Mouse (Mus musculus): ENCODE measurements around the gene Tmigd3. TPM values are rescaled to one million over a fixed set of nuclear protein-coding genes. Genes with fewer than 3 reads are reported as not detected.

Tmigd3 gene
- polyA plus RNA-seq, 1 experiment, result 1.1 TPM

GRCm38 (mm10) chr3:105831584-105831983, 39.1 kb upstream of the Tmigd3 start:
- Histone ChIP-seq H3K27me3 (ENCODE audit: control insufficient read depth, insufficient read depth, low read length) (no peaks in the 10 kb centered on the region), H3K4me3 (ENCODE audit: control insufficient read depth, insufficient read depth, low read length) (no peak overlapping the region), H3K4me1 (replicated peaks; ENCODE audit: control insufficient read depth, insufficient read depth, low read length) (peaks cover 2% of the 10 kb centered on the region; the same call in 1 of the 2 replicates), H3K36me3 (ENCODE audit: control insufficient read depth, insufficient read depth, low read length) (no peaks in the 10 kb centered on the region), H3K27ac (ENCODE audit: control insufficient read depth, insufficient read depth, low read length) (no peak overlapping the region)
- 94% methylated on average over 3 of the region's 3 CpGs for WGBS
- DNase-seq, result no peak
- TF ChIP-seq POLR2A (IDR thresholded peaks at IDR 0.05; ENCODE audit: control insufficient read depth, extremely low read depth, insufficient read depth, low read length, poor library complexity) (no peak), CTCF (IDR thresholded peaks at IDR 0.05; ENCODE audit: borderline replicate concordance, control insufficient read depth, extremely low read depth, insufficient read depth, low read length, poor library complexity) (no peak)

DNA sequence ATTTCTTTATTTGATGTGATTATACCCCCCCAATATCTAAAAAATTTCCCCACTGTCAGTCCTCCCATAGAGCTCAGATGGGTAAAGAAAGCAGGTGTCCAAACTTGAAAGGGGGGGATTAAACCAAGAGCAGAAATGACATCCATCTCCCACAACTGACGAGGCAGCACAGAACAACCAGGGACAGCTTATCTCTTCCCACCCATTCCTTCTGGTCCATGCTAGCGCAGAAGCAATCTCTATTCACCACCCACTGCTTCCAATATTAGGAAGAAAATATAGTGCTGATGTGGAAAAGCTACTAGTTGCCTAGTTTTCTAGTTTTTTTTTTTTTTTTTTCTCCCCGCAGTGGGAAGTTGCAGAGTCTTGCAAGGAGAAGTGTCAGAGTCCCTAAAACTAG, 34.8 kb upstream of the Tmigd3 start:
- no peak for DNase-seq
- H3K27me3 ChIP-seq (ENCODE audit: control insufficient read depth, insufficient read depth, low read length), result no peaks in the 10 kb centered on the region
- no peak overlapping the region for H3K27ac ChIP-seq (ENCODE audit: control insufficient read depth, insufficient read depth, low read length)
- WGBS, result 83% methylated on average over 3 of the region's 3 CpGs
- peaks cover 4% of the 10 kb centered on the region; the same call in 1 of the 2 replicates for H3K4me1 ChIP-seq (replicated peaks; ENCODE audit: control insufficient read depth, insufficient read depth, low read length)
- no peak overlapping the region for H3K4me3 ChIP-seq (ENCODE audit: control insufficient read depth, insufficient read depth, low read length)
- H3K36me3 ChIP-seq (ENCODE audit: control insufficient read depth, insufficient read depth, low read length), result no peaks in the 10 kb centered on the region
- TF ChIP-seq POLR2A (IDR thresholded peaks at IDR 0.05; ENCODE audit: control insufficient read depth, extremely low read depth, insufficient read depth, low read length, poor library complexity) (no peak), CTCF (IDR thresholded peaks at IDR 0.05; ENCODE audit: borderline replicate concordance, control insufficient read depth, extremely low read depth, insufficient read depth, low read length, poor library complexity) (no peak)

DNA sequence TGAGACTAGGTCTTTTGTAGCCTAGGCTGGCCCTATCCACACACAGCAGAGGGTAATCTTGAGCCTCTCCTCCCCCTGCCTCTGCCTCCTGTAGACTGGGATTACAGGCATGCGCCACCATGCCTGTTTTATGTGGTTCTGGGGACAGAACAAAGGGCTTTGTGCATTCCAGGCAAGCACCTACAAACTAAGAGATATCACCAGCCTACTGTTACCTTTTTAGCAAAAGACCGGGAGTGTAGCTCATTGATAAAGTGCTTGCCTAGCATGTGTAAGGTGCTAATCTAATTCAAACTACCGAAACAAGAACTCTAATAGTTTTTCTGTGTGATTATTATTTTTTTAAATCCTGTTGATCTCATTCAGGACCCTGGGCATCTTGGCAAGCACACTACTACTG, 33.8 kb upstream of the Tmigd3 start:
- no peaks in the 10 kb centered on the region for H3K27me3 ChIP-seq (ENCODE audit: control insufficient read depth, insufficient read depth, low read length)
- no peak overlapping the region for H3K4me3 ChIP-seq (ENCODE audit: control insufficient read depth, insufficient read depth, low read length)
- DNase-seq, result no peak
- 68% methylated on average over 3 of the region's 3 CpGs for WGBS
- TF ChIP-seq POLR2A (IDR thresholded peaks at IDR 0.05; ENCODE audit: control insufficient read depth, extremely low read depth, insufficient read depth, low read length, poor library complexity) (no peak), CTCF (IDR thresholded peaks at IDR 0.05; ENCODE audit: borderline replicate concordance, control insufficient read depth, extremely low read depth, insufficient read depth, low read length, poor library complexity) (no peak)
- peaks cover 4% of the 10 kb centered on the region; the same call in 1 of the 2 replicates for H3K4me1 ChIP-seq (replicated peaks; ENCODE audit: control insufficient read depth, insufficient read depth, low read length)
- H3K27ac ChIP-seq (ENCODE audit: control insufficient read depth, insufficient read depth, low read length), result no peak overlapping the region
- H3K36me3 ChIP-seq (ENCODE audit: control insufficient read depth, insufficient read depth, low read length), result no peaks in the 10 kb centered on the region

DNA sequence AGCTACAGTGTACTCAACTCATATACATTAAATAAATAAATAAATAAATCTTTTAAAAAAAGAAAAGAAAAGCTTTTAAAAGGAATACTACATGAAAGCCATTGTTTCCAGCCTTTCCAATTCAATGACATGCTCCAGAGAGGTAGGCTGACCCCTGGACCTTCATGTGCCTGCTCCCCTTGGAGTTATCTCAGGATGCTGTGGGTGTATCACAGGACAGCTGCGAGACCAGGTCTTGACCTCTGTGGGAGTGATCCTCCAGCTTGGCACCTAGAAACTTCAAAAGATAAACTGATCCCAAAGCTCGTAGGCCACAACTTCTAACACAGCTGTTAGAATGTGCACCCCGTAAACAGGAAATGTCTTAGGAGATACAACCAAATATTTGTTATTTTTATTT, 32.0 kb upstream of the Tmigd3 start:
- TF ChIP-seq CTCF (IDR thresholded peaks at IDR 0.05; ENCODE audit: borderline replicate concordance, control insufficient read depth, extremely low read depth, insufficient read depth, low read length, poor library complexity), result no peak
- TF ChIP-seq POLR2A (IDR thresholded peaks at IDR 0.05; ENCODE audit: control insufficient read depth, extremely low read depth, insufficient read depth, low read length, poor library complexity), result no peak
- no peaks in the 10 kb centered on the region for H3K27me3 ChIP-seq (ENCODE audit: control insufficient read depth, insufficient read depth, low read length)
- H3K27ac ChIP-seq (ENCODE audit: control insufficient read depth, insufficient read depth, low read length), result no peak overlapping the region
- no peaks in the 10 kb centered on the region for H3K36me3 ChIP-seq (ENCODE audit: control insufficient read depth, insufficient read depth, low read length)
- 90% methylated on average over 3 of the region's 3 CpGs for WGBS
- DNase-seq, result no peak
- H3K4me1 ChIP-seq (replicated peaks; ENCODE audit: control insufficient read depth, insufficient read depth, low read length), result peaks cover 4% of the 10 kb centered on the region; the same call in 1 of the 2 replicates
- no peak overlapping the region for H3K4me3 ChIP-seq (ENCODE audit: control insufficient read depth, insufficient read depth, low read length)

- H3K36me3 ChIP-seq (ENCODE audit: control insufficient read depth, insufficient read depth, low read length), result no peaks in the 10 kb centered on the region
- no peak overlapping the region for H3K27ac ChIP-seq (ENCODE audit: control insufficient read depth, insufficient read depth, low read length)
- TF ChIP-seq POLR2A (IDR thresholded peaks at IDR 0.05; ENCODE audit: control insufficient read depth, extremely low read depth, insufficient read depth, low read length, poor library complexity) (no peak), CTCF (IDR thresholded peaks at IDR 0.05; ENCODE audit: borderline replicate concordance, control insufficient read depth, extremely low read depth, insufficient read depth, low read length, poor library complexity) (no peak)
- no peaks in the 10 kb centered on the region for H3K27me3 ChIP-seq (ENCODE audit: control insufficient read depth, insufficient read depth, low read length)
- DNase-seq, result no peak
- peaks cover 4% of the 10 kb centered on the region; the same call in 1 of the 2 replicates for H3K4me1 ChIP-seq (replicated peaks; ENCODE audit: control insufficient read depth, insufficient read depth, low read length)
- no peak overlapping the region for H3K4me3 ChIP-seq (ENCODE audit: control insufficient read depth, insufficient read depth, low read length)
- 93% methylated on average over 4 of the region's 4 CpGs for WGBS
These were observed 30.9 kb upstream of the Tmigd3 start for GRCm38 (mm10) chr3:105839836-105840235.

DNA sequence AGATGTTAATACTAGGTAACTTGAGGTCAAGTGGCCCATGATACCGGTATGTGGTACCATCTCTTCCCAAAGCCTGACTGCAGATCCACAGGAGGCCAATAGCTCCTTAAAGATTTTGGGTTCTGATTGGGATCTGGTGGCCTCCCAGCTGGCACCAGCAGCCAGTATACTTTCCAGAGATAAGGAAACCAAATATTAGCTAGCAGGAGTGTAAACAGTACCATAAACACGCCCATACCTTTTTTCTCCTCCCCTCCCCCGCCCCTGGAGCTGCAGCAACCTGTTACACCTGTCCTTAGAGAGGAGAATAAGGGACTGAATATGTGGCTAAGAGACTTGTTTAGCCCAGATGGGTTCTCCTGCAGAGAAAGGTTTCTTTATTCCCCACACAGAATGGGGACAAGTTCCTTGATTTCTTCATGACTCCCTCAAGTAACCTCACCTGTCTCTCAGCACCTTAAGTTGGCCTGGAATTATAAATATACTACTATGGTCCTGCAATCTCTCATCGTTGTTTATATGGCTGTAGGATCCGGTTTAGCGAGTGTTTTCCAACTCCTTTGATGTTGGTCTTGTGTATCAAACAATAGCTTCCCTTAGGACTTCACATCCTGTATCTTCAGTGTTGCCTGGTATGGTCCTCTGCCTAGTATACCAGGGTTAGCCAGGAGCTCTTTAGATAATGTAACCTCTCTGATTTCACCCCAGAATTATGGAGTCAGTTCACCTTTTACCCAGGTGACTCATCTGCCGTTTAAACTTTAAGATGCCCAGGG, 24.2 kb upstream of the Tmigd3 start:
- H3K4me1 ChIP-seq (replicated peaks; ENCODE audit: control insufficient read depth, insufficient read depth, low read length), result no peaks in the 10 kb centered on the region
- H3K4me3 ChIP-seq (ENCODE audit: control insufficient read depth, insufficient read depth, low read length), result no peak overlapping the region
- H3K27ac ChIP-seq (ENCODE audit: control insufficient read depth, insufficient read depth, low read length), result no peak overlapping the region
- WGBS, result 83% methylated on average over 7 of the region's 7 CpGs
- H3K27me3 ChIP-seq (ENCODE audit: control insufficient read depth, insufficient read depth, low read length), result no peaks in the 10 kb centered on the region
- no peaks in the 10 kb centered on the region for H3K36me3 ChIP-seq (ENCODE audit: control insufficient read depth, insufficient read depth, low read length)
- DNase-seq, result no peak
- TF ChIP-seq CTCF (IDR thresholded peaks at IDR 0.05; ENCODE audit: borderline replicate concordance, control insufficient read depth, extremely low read depth, insufficient read depth, low read length, poor library complexity) (no peak), POLR2A (IDR thresholded peaks at IDR 0.05; ENCODE audit: control insufficient read depth, extremely low read depth, insufficient read depth, low read length, poor library complexity) (no peak)
